Mouse (Mus musculus): ENCODE results near the gene Phf21a. TPM values are rescaled to one million over a fixed set of nuclear protein-coding genes. Genes with fewer than 3 reads are reported as not detected.

The Phf21a gene
- polyA plus RNA-seq, 1 experiment from 2014 or later = 30.6 TPM

DNA sequence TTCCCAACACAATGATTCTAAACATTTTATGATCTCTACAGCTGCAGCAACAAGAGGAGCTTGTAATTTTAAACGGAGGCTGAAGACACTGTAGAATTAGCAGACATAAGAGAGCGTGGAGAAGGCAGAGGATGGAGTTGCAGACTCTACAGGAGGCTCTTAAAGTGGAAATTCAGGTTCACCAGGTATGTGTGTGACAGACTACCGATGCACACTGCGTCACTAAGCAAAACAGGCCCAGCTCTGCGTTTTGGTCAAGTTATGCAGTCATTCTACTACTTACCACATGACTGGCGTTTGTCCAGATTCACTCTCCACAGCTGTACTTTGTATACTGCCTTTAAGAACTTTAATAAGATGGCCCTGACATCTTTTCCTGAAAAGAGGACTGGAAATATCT lies 128.5 kb downstream of the Phf21a start:
- no peak for ATAC-seq
- Histone ChIP-seq H3K9ac (ENCODE audit: low read depth, low read length) (no peak overlapping the region), H3K4me3 (ENCODE audit: low read length) (no peak overlapping the region), H3K27ac (ENCODE audit: low read depth, low read length) (no peak overlapping the region), H3K9me3 (ENCODE audit: control insufficient read depth, low read length) (no peaks in the 10 kb centered on the region), H3K27me3 (replicated peaks; ENCODE audit: control insufficient read depth, insufficient read depth, low read length) (no peaks in the 10 kb centered on the region), H3K36me3 (ENCODE audit: control insufficient read depth, insufficient read depth, low read length) (no peaks in the 10 kb centered on the region; the same call in 1 of the 2 replicates), H3K4me1 (ENCODE audit: control insufficient read depth, insufficient read depth, low read depth, low read length) (no peaks in the 10 kb centered on the region), H3K4me2 (ENCODE audit: low read length) (no peak overlapping the region)
- 90% methylated on average over 6 of the region's 6 CpGs for WGBS

GRCm38 (mm10) chr2:92225592-92225991 lies 132.7 kb downstream of the Phf21a start:
- H3K27ac ChIP-seq (ENCODE audit: low read depth, low read length) = no peak overlapping the region
- H3K4me1 ChIP-seq (ENCODE audit: control insufficient read depth, insufficient read depth, low read depth, low read length) = no peaks in the 10 kb centered on the region
- H3K4me2 ChIP-seq (ENCODE audit: low read length) = no peak overlapping the region
- no peak overlapping the region for H3K4me3 ChIP-seq (ENCODE audit: low read length)
- 85% methylated on average over 1 of the region's 1 CpGs for WGBS
- no peak for ATAC-seq
- no peaks in the 10 kb centered on the region for H3K9me3 ChIP-seq (ENCODE audit: control insufficient read depth, low read length)
- no peak overlapping the region for H3K9ac ChIP-seq (ENCODE audit: low read depth, low read length)
- H3K36me3 ChIP-seq (ENCODE audit: control insufficient read depth, insufficient read depth, low read length) = no peaks in the 10 kb centered on the region; the same call in 1 of the 2 replicates
- no peaks in the 10 kb centered on the region for H3K27me3 ChIP-seq (replicated peaks; ENCODE audit: control insufficient read depth, insufficient read depth, low read length)

DNA sequence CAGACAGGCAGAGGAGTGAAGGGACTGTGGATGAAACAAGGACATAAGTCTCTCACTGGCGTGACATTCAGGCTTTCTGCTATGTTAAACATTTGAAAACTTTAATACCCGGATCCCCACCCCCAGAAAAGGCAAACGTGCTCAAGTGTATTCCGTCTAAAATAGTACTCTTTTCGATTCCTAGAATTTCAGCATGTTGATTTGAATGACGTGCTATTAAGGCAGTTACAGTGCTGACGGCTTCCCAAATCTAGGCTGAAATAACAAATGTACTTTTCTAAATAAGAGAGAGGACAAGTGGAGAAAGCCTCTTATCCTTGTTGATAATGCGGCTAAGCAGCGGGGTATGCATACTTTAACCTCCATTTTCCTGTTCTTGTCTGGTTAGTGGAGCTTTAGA lies 137.1 kb downstream of the Phf21a start:
- no peak overlapping the region for H3K9ac ChIP-seq (ENCODE audit: low read depth, low read length)
- H3K36me3 ChIP-seq (ENCODE audit: control insufficient read depth, insufficient read depth, low read length) = peaks cover 12% of the 10 kb centered on the region
- H3K27ac ChIP-seq (ENCODE audit: low read depth, low read length) = no peak overlapping the region
- H3K9me3 ChIP-seq (ENCODE audit: control insufficient read depth, low read length) = no peaks in the 10 kb centered on the region
- H3K27me3 ChIP-seq (replicated peaks; ENCODE audit: control insufficient read depth, insufficient read depth, low read length) = no peaks in the 10 kb centered on the region
- H3K4me3 ChIP-seq (ENCODE audit: low read length) = no peak overlapping the region
- no peak overlapping the region for H3K4me2 ChIP-seq (ENCODE audit: low read length)
- no peak for ATAC-seq
- WGBS = 91% methylated on average over 9 of the region's 9 CpGs
- H3K4me1 ChIP-seq (ENCODE audit: control insufficient read depth, insufficient read depth, low read depth, low read length) = no peaks in the 10 kb centered on the region

GRCm38 (mm10) chr2:92231706-92232105 lies 138.8 kb downstream of the Phf21a start:
- H3K27me3 ChIP-seq (replicated peaks; ENCODE audit: control insufficient read depth, insufficient read depth, low read length) = no peaks in the 10 kb centered on the region
- peaks cover 16% of the 10 kb centered on the region for H3K36me3 ChIP-seq (ENCODE audit: control insufficient read depth, insufficient read depth, low read length)
- no peak overlapping the region for H3K4me3 ChIP-seq (ENCODE audit: low read length)
- no peak for ATAC-seq
- H3K4me1 ChIP-seq (ENCODE audit: control insufficient read depth, insufficient read depth, low read depth, low read length) = no peaks in the 10 kb centered on the region
- H3K9ac ChIP-seq (ENCODE audit: low read depth, low read length) = no peak overlapping the region
- no peak overlapping the region for H3K27ac ChIP-seq (ENCODE audit: low read depth, low read length)
- H3K9me3 ChIP-seq (ENCODE audit: control insufficient read depth, low read length) = no peaks in the 10 kb centered on the region
- no peak overlapping the region for H3K4me2 ChIP-seq (ENCODE audit: low read length)

DNA sequence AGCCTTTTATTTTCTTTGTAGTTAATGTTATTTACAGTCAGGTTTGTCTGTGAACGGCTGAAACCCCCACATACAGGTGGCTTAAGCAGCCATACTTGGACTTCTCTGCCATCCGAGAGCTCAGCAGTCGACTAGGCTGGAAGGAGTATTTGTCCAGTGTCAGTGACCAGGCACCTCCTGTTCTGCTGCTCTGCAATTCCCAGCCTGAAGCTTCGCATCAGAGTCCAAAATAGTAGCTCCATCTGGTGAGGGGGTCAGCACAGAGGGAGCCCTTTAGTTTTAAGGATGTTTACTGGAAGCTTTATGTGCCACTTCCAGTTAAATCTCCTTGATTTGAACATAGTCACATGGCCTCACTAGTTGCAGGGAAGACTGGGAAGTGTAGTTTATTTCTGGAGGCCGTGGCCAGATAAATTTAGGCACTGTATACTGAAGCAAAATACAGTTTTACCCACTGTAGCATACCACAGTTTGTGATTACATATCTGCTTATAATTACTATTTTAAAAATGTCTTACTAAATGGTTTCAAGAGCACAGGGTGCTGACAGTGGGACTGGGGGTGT lies 141.9 kb downstream of the Phf21a start:
- H3K9ac ChIP-seq (ENCODE audit: low read depth, low read length) = no peak overlapping the region
- WGBS = 93% methylated on average over 5 of the region's 5 CpGs
- peaks cover 16% of the 10 kb centered on the region for H3K36me3 ChIP-seq (ENCODE audit: control insufficient read depth, insufficient read depth, low read length)
- no peak for ATAC-seq
- no peaks in the 10 kb centered on the region for H3K27me3 ChIP-seq (replicated peaks; ENCODE audit: control insufficient read depth, insufficient read depth, low read length)
- H3K9me3 ChIP-seq (ENCODE audit: control insufficient read depth, low read length) = no peaks in the 10 kb centered on the region
- no peak overlapping the region for H3K4me2 ChIP-seq (ENCODE audit: low read length)
- no peak overlapping the region for H3K27ac ChIP-seq (ENCODE audit: low read depth, low read length)
- no peak overlapping the region for H3K4me3 ChIP-seq (ENCODE audit: low read length)
- no peaks in the 10 kb centered on the region for H3K4me1 ChIP-seq (ENCODE audit: control insufficient read depth, insufficient read depth, low read depth, low read length)

DNA sequence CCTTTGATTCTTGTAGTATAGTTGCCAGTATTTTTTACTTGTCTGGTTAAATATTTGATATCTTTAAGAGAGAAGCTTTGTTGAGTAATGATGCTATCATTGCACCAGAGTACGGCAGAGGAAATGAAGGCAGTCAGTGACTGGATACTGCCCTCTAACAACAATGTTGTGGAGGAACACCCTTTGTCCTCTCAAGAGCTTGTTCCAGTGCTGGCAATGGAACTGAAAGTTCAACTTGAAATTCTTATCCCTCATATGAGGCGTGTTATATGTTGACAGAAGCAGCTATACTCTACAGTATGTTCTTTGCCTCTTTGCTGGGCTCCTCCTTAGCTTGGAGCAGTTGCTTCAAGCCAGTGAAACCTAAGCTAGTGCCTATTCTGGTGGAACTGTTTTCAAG lies 147.4 kb downstream of the Phf21a start:
- ATAC-seq = no peak
- Histone ChIP-seq H3K4me1 (ENCODE audit: control insufficient read depth, insufficient read depth, low read depth, low read length) (no peaks in the 10 kb centered on the region), H3K9me3 (ENCODE audit: control insufficient read depth, low read length) (no peaks in the 10 kb centered on the region), H3K4me3 (ENCODE audit: low read length) (no peak overlapping the region), H3K36me3 (ENCODE audit: control insufficient read depth, insufficient read depth, low read length) (0 out of 2 replicates have a peak, but pooled peaks cover 3% of the 10 kb centered on the region), H3K4me2 (ENCODE audit: low read length) (no peak overlapping the region), H3K27ac (ENCODE audit: low read depth, low read length) (no peak overlapping the region), H3K27me3 (replicated peaks; ENCODE audit: control insufficient read depth, insufficient read depth, low read length) (no peaks in the 10 kb centered on the region), H3K9ac (ENCODE audit: low read depth, low read length) (no peak overlapping the region)
- 93% methylated on average over 2 of the region's 2 CpGs for WGBS

- Histone ChIP-seq H3K9me3 (ENCODE audit: control insufficient read depth, low read length) (no peaks in the 10 kb centered on the region), H3K36me3 (ENCODE audit: control insufficient read depth, insufficient read depth, low read length) (0 out of 2 replicates have a peak, but pooled peaks cover 3% of the 10 kb centered on the region), H3K9ac (ENCODE audit: low read depth, low read length) (no peak overlapping the region), H3K27me3 (replicated peaks; ENCODE audit: control insufficient read depth, insufficient read depth, low read length) (no peaks in the 10 kb centered on the region), H3K4me2 (ENCODE audit: low read length) (no peak overlapping the region), H3K4me1 (ENCODE audit: control insufficient read depth, insufficient read depth, low read depth, low read length) (no peaks in the 10 kb centered on the region), H3K27ac (ENCODE audit: low read depth, low read length) (no peak overlapping the region), H3K4me3 (ENCODE audit: low read length) (no peak overlapping the region)
- WGBS = 96% methylated on average over 2 of the region's 2 CpGs
- ATAC-seq = no peak
Observed at GRCm38 (mm10) chr2:92240816-92241215, 147.9 kb downstream of the Phf21a start.

DNA sequence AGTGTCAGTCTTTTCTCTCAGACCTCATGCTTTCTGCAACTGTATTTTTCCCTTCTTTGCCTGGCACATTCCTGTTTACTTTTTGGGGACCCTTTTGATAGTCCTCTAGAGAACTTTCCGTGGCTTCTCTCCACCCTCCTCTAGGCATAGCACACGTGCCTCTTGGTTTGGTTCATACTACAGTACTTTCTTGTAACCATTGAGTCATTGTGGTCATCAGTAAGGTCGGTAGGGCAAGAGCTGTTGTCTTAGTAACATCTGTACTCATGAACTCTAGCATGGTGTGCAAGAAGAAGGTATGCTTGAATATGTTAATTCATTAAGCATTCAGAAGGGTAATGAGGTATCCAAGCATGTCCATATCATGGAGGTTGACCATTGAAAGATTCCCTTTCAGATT lies 148.4 kb downstream of the Phf21a start:
- Histone ChIP-seq H3K4me3 (ENCODE audit: low read length) (no peak overlapping the region), H3K27me3 (replicated peaks; ENCODE audit: control insufficient read depth, insufficient read depth, low read length) (no peaks in the 10 kb centered on the region), H3K27ac (ENCODE audit: low read depth, low read length) (no peak overlapping the region), H3K36me3 (ENCODE audit: control insufficient read depth, insufficient read depth, low read length) (no peaks in the 10 kb centered on the region), H3K9me3 (ENCODE audit: control insufficient read depth, low read length) (no peaks in the 10 kb centered on the region), H3K9ac (ENCODE audit: low read depth, low read length) (no peak overlapping the region), H3K4me1 (ENCODE audit: control insufficient read depth, insufficient read depth, low read depth, low read length) (no peaks in the 10 kb centered on the region), H3K4me2 (ENCODE audit: low read length) (no peak overlapping the region)
- 87% methylated on average over 3 of the region's 3 CpGs for WGBS
- no peak for ATAC-seq

GRCm38 (mm10) chr2:92246112-92246511 lies 153.2 kb downstream of the Phf21a start:
- no peak overlapping the region for H3K4me3 ChIP-seq (ENCODE audit: low read length)
- no peaks in the 10 kb centered on the region for H3K4me1 ChIP-seq (ENCODE audit: control insufficient read depth, insufficient read depth, low read depth, low read length)
- 96% methylated on average over 1 of the region's 1 CpGs for WGBS
- no peak for ATAC-seq
- no peak overlapping the region for H3K9ac ChIP-seq (ENCODE audit: low read depth, low read length)
- H3K9me3 ChIP-seq (ENCODE audit: control insufficient read depth, low read length) = no peaks in the 10 kb centered on the region
- no peak overlapping the region for H3K4me2 ChIP-seq (ENCODE audit: low read length)
- no peaks in the 10 kb centered on the region for H3K27me3 ChIP-seq (replicated peaks; ENCODE audit: control insufficient read depth, insufficient read depth, low read length)
- H3K36me3 ChIP-seq (ENCODE audit: control insufficient read depth, insufficient read depth, low read length) = peaks cover 6% of the 10 kb centered on the region; the same call in 1 of the 2 replicates
- no peak overlapping the region for H3K27ac ChIP-seq (ENCODE audit: low read depth, low read length)

GRCm38 (mm10) chr2:92247711-92248110 lies 154.8 kb downstream of the Phf21a start:
- 95% methylated on average over 2 of the region's 2 CpGs for WGBS
- H3K36me3 ChIP-seq (ENCODE audit: control insufficient read depth, insufficient read depth, low read length) = peaks cover 6% of the 10 kb centered on the region; the same call in 1 of the 2 replicates
- no peak overlapping the region for H3K9ac ChIP-seq (ENCODE audit: low read depth, low read length)
- no peaks in the 10 kb centered on the region for H3K4me1 ChIP-seq (ENCODE audit: control insufficient read depth, insufficient read depth, low read depth, low read length)
- H3K4me2 ChIP-seq (ENCODE audit: low read length) = no peak overlapping the region
- no peak overlapping the region for H3K27ac ChIP-seq (ENCODE audit: low read depth, low read length)
- no peak overlapping the region for H3K4me3 ChIP-seq (ENCODE audit: low read length)
- no peak for ATAC-seq
- H3K9me3 ChIP-seq (ENCODE audit: control insufficient read depth, low read length) = no peaks in the 10 kb centered on the region
- no peaks in the 10 kb centered on the region for H3K27me3 ChIP-seq (replicated peaks; ENCODE audit: control insufficient read depth, insufficient read depth, low read length)
